Mouse (Mus musculus) spleen, postnatal 0 days (tissue): ENCODE measurements around the gene Krtap11-1. TPM values are rescaled to one million over a fixed set of nuclear protein-coding genes. Genes with fewer than 3 reads are reported as not detected.

ENCODE experiments used
- polyA plus RNA-seq: library from polyadenylated mRNA; unstranded; fragments of >200 nt; fragmentation: Nextera tagmentation; extraction: Ambion mirVana; gene quantifications from 2 replicates; pipeline ENCODE4 v1.2.1, GENCODE M21; 2015

Gene Krtap11-1
- polyA plus RNA-seq, result not detected in 2 replicates

DNA sequence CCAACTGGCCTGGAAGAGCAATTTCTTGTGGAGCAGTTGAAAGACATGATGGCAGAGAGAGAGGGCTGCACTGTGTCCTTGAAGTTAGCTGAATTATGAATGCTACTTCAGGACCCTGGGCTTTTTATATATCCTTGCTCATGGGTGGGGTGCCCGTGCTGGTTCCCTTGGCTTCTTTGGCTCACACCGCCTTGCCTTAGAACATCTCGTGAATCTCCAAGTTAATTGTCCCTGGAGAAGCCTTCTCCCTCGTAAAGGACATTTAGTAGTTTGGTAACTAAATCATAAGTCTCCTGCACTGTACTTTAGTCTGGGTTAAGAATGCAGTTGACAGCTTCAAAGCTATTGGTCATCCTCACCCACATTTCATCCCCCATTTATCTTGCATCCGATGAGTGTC is at the start of gene Krtap11-1:
Gene Krtap11-1 (minus strand): TSS at position 101 of the 400 bp plus-strand sequence.

Other genes with a start within 250 kb of the Krtap11-1 start
- gene Krtap21-1, start 167.3 kb downstream of the Krtap11-1 start, polyA plus RNA-seq, result not detected in 2 replicates
- 0.23 and 0.31 TPM in 2 replicates for gene Krtap6-2, start 151.1 kb downstream of the Krtap11-1 start, polyA plus RNA-seq
- not detected in 2 replicates for gene Krtap8-1, start 83.2 kb downstream of the Krtap11-1 start, polyA plus RNA-seq
- not detected in 2 replicates for gene Krtap7-1, start 62.9 kb downstream of the Krtap11-1 start, polyA plus RNA-seq